Mouse (Mus musculus) urinary bladder, postnatal 14 days (tissue): Measurements from ENCODE around the gene Tmem132e.

Experiments
- DNase-seq: peaks from one replicate; pipeline ENCODE4 v3.0.0; 2021; ENCODE audit warnings: low spot score

The Tmem132e gene

GRCm38 (mm10) chr11:82434091-82434831 is 45.6 kb downstream of the Tmem132e start:
- no peak for DNase-seq

GRCm38 (mm10) chr11:82434832-82435182 is 46.1 kb downstream of the Tmem132e start:
- DNase-seq = no peak

GRCm38 (mm10) chr11:82448485-82448884 is 59.8 kb downstream of the Tmem132e start:
- DNase-seq = no peak

DNA sequence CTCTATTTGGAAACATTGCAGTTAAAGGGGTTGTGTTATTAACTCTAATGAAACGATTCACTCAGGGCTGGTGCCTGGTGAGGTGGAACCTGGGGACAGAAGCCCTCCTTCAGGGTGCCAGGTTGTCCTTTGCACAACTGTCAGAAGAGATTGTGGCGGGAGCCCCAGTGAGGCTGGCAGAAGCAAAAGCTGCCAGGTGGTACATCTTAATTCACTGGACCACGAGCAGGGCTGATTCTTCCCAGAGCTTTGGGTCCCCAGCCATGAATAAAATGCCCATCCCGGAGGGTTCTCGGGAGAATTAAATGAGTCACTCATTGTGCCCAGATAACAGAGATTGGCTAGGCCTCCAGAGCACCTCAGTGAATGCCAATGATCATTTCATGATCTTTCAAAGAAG is 63.8 kb downstream of the Tmem132e start:
- no peak for DNase-seq

DNA sequence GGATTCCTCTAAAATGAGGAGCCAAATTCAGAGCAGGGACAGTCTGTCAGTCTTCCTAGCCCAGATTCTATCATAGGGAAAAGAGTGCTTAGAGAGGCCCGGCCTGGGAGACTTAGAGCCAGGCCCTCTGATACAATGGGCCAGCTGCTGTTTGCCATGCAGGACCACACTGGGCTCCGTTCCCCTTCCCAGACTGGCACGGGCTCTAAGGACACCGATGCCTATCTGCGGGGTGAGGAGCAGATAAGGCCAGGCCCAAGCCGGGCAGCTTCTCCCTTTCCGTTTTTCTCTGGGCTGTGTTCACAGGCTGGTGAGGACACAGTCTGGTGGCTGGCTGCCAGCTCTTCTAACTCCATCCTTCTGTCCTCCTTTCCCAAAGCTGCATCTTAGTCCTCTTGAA is 64.5 kb downstream of the Tmem132e start:
- no peak for DNase-seq

DNA sequence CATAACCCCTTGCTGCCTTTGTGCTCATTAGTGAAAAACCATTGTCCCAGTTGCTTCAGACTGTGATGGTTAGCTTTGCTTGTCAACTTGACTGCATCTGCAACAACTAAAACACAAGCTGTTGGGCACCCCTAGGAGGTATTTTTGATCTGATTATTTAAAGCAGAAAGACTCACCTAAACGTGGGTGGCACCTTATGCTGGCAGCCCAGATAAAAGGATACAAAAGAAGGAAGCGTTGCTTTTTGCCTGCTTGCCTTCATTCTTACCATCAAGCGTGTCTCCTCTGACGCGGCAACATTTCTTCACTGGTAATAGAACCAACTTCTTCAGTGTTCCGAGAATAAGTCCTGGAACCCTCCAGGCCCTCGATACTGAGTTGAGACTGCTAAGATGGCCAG is 72.6 kb downstream of the Tmem132e start:
- no peak for DNase-seq

DNA sequence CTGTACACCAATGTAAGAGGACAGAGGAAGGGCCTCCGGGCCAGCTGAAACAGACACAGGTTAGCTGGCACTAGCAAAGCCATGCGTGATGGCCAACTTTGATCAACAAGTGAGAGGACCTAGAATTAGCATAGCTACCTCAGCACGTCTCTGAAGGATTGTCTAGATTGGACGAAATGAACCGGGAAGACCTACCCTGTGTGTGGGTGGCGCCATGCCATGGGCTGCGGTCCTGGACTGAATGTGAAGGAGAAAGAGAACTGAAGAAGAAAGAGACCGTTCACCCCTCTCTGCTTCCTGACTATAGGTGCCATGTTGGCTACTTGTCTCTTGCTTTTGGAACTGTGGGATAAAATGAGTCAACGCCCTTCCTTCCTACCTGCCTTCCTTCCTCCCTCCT is 76.8 kb downstream of the Tmem132e start:
- no peak for DNase-seq

GRCm38 (mm10) chr11:82467218-82467617 is 78.5 kb downstream of the Tmem132e start:
- no peak for DNase-seq

- no peak for DNase-seq
Observed at GRCm38 (mm10) chr11:82471076-82471475, 82.4 kb downstream of the Tmem132e start.

GRCm38 (mm10) chr11:82473137-82473621 is 84.5 kb downstream of the Tmem132e start:
- no peak for DNase-seq

DNA sequence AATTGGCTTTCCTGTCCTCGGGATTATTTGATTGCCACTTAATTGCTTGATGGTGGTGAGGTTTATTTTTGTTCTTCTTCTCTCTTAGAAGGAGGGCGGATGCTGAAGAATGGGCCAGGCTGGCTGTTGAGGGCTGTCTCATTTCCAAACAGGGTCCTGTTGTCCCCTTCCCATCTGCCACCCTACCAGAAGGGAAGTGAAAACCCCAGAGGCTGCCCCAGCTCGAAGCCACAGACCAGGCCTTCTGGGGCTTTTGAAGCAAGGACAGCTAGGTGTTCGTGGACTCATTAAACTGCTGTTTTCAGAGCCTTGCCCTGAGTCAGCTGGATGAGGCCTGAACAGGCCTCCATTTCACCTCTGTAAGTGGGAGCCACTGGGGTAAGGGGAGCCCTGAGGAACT is 87.4 kb downstream of the Tmem132e start:
- no peak for DNase-seq

DNA sequence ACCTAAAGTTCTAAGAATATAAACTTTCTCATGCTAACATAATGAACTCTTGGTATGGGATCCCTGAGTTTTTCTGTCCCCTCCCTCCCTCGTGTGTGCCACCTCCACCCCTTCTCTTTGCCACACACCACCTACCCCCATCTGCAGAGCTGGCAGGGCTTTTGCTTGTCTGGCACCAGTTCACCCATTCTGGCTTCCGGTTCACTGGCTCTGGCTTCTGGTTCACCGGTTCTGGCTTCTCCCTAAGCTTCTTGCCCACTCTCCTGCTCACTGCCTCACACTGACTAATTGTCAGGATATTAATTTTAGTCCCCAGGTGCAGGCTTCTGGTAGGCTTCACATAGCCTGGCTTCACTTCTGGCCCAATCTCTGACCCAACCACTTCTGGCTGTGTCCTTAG is 88.7 kb downstream of the Tmem132e start:
- DNase-seq = no peak

- DNase-seq = no peak
Observed at GRCm38 (mm10) chr11:82480941-82481340, 92.2 kb downstream of the Tmem132e start.

GRCm38 (mm10) chr11:82487359-82488086 is 98.8 kb downstream of the Tmem132e start:
- no peak for DNase-seq

DNA sequence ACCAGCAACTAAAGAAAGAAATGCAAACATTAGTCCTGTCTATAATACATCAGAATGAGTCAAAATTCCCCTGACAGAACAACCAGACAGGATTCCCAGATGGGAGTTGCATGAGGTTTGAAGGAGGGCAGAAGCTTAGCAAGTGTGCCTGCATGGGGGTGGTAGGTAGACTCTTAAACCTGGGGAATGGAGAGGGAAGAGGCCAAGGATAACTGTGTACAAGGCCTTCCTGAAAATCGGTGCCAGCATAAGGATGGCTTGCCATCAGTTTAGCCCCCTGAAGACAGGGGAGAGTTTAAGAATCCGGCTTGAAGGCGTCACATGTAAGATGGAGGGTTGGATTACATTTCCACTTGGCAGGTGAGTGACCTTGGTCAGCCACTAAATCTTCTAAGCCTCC is 102.2 kb downstream of the Tmem132e start:
- no peak for DNase-seq
